ENCODE assay signal across 29 mouse cellular contexts in genomic region chr9:34787915-34788314, GRCm38 (mm10).
DNase-seq lines count a peak whose midpoint lies in the region; ATAC-seq and TF ChIP-seq lines count a peak whose summit lies in the region.
"Had no signal": no experiment of that assay in that cellular context is flagged by ENCODE, and none has a peak within 500 bp of the region (broad histone marks: within the 10 kb centered on the region; RNA-seq: fewer than 3 reads in every experiment).

No protein-coding gene starts in this region.

- WGBS in forebrain, embryonic 14.5 days, result 51% methylated on average over 3 of the region's 3 CpGs
- 54% methylated on average over 3 of the region's 3 CpGs for WGBS in forebrain, postnatal 0 days
- WGBS in heart, embryonic 15.5 days, result 47% methylated on average over 3 of the region's 3 CpGs
- 50% methylated on average over 3 of the region's 3 CpGs for WGBS in heart, embryonic 12.5 days
- WGBS in kidney, embryonic 14.5 days, result 46% methylated on average over 3 of the region's 3 CpGs

- no peaks in the 10 kb centered on the region for H3K4me1 ChIP-seq in forebrain, embryonic 14.5 days (ENCODE audit: control insufficient read depth, insufficient read depth, low read length)
- no peaks in the 10 kb centered on the region; the same call in 1 of the 2 replicates for H3K4me1 ChIP-seq in forebrain, postnatal 0 days (ENCODE audit: insufficient read depth)
- H3K4me1 ChIP-seq in heart, embryonic 15.5 days (replicated peaks), result peaks cover 2% of the 10 kb centered on the region; the same call in 1 of the 2 replicates
- H3K4me1 ChIP-seq in heart, embryonic 12.5 days (replicated peaks), result peaks cover 9% of the 10 kb centered on the region; the same call in 1 of the 2 replicates
- H3K4me1 ChIP-seq in kidney, embryonic 14.5 days (ENCODE audit: control insufficient read depth, insufficient read depth, low read length), result no peaks in the 10 kb centered on the region
- H3K4me1 ChIP-seq: embryonic facial prominence, embryonic 12.5 days; forebrain, embryonic 13.5 days had no signal

- DNase-seq in forebrain, embryonic 14.5 days (ENCODE audit: low spot score), result no peak
- no peak for DNase-seq in forebrain, postnatal 0 days
- no peak for DNase-seq in kidney, postnatal 36 days
- DNase-seq in retina, postnatal 1 day, result peak; percentile 21
- DNase-seq in retina, embryonic 14.5 days (ENCODE audit: low spot score), result no peak
- DNase-seq: adrenal gland, postnatal 10 days; adrenal gland, postnatal 36 days; B cell, adult 2 months; cerebellum, adult 18-20 months; cerebellum, adult 9-10 months; cerebellum, postnatal 14 days; gastrocnemius, postnatal 25 days; heart, adult 2 months; heart, postnatal 10 days; heart, postnatal 36 days; kidney, adult 18-20 months had no signal

- 0 out of 2 replicates have a peak, but pooled peaks have one; percentile 23 for ATAC-seq in forebrain, embryonic 14.5 days
- no peak for ATAC-seq in forebrain, postnatal 0 days
- ATAC-seq in heart, embryonic 15.5 days (replicated peaks; ENCODE audit: insufficient number of reproducible peaks, insufficient read depth, low FRiP score, low read depth), result peak; percentile 35; the same call in 1 of the 2 replicates
- ATAC-seq in heart, embryonic 12.5 days (ENCODE audit: insufficient number of reproducible peaks, low FRiP score), result no peak
- ATAC-seq in kidney, embryonic 14.5 days (ENCODE audit: low FRiP score, low TSS enrichment), result peak; percentile 60; the same call in 1 of the 2 replicates
- ATAC-seq: forebrain, embryonic 13.5 days; hindbrain, postnatal 0 days; inflammation-experienced regulatory T-cells, adult 6 months; intestine, embryonic 16.5 days; Patski had no signal

- no peak overlapping the region for H3K4me3 ChIP-seq in forebrain, embryonic 14.5 days (ENCODE audit: low read depth, low read length)
- H3K4me3 ChIP-seq in forebrain, postnatal 0 days (ENCODE audit: low read depth, low read length), result no peak overlapping the region
- H3K4me3 ChIP-seq in heart, embryonic 15.5 days, result no peak overlapping the region
- no peak overlapping the region for H3K4me3 ChIP-seq in heart, embryonic 12.5 days
- H3K4me3 ChIP-seq in kidney, embryonic 14.5 days (ENCODE audit: low read length), result no peak overlapping the region
- H3K4me3 ChIP-seq: embryonic facial prominence, embryonic 12.5 days; forebrain, embryonic 10.5 days; forebrain, embryonic 13.5 days; heart, adult 2 months; heart, embryonic 13.5 days; hindbrain, embryonic 13.5 days had no signal

- H3K9ac ChIP-seq in forebrain, embryonic 14.5 days (ENCODE audit: low read length), result no peak overlapping the region
- no peak overlapping the region for H3K9ac ChIP-seq in forebrain, postnatal 0 days
- H3K9ac ChIP-seq in heart, embryonic 15.5 days, result no peak overlapping the region
- H3K9ac ChIP-seq in heart, embryonic 12.5 days, result no peak overlapping the region
- no peak overlapping the region for H3K9ac ChIP-seq in kidney, embryonic 14.5 days (ENCODE audit: low read depth, low read length)
- H3K9ac ChIP-seq: embryonic facial prominence, embryonic 12.5 days; forebrain, embryonic 13.5 days; heart, embryonic 13.5 days; hindbrain, embryonic 13.5 days had no signal

- H3K27ac ChIP-seq in forebrain, embryonic 14.5 days (ENCODE audit: low read depth, low read length), result no peak overlapping the region
- no peak overlapping the region for H3K27ac ChIP-seq in forebrain, postnatal 0 days (ENCODE audit: low read depth, low read length)
- H3K27ac ChIP-seq in heart, embryonic 15.5 days, result no peak overlapping the region
- H3K27ac ChIP-seq in heart, embryonic 12.5 days (ENCODE audit: poor library complexity, severe bottlenecking), result no peak overlapping the region
- no peak overlapping the region for H3K27ac ChIP-seq in kidney, embryonic 14.5 days (ENCODE audit: low read depth, low read length)
- H3K27ac ChIP-seq: embryonic facial prominence, embryonic 12.5 days; forebrain, embryonic 10.5 days; forebrain, embryonic 13.5 days; heart, adult 2 months; heart, embryonic 13.5 days; hindbrain, embryonic 13.5 days; hindbrain, postnatal 0 days had no signal

- H3K27me3 ChIP-seq in forebrain, embryonic 14.5 days (replicated peaks; ENCODE audit: control insufficient read depth, insufficient read depth, low read length), result no peaks in the 10 kb centered on the region
- H3K27me3 ChIP-seq in forebrain, postnatal 0 days (ENCODE audit: insufficient read depth, low read length), result no peaks in the 10 kb centered on the region
- no peaks in the 10 kb centered on the region for H3K27me3 ChIP-seq in heart, embryonic 15.5 days
- H3K27me3 ChIP-seq in heart, embryonic 12.5 days (replicated peaks), result no peaks in the 10 kb centered on the region
- no peaks in the 10 kb centered on the region for H3K27me3 ChIP-seq in kidney, embryonic 14.5 days (ENCODE audit: control insufficient read depth, insufficient read depth, low read length)
- H3K27me3 ChIP-seq: embryonic facial prominence, embryonic 12.5 days; forebrain, embryonic 13.5 days; heart, embryonic 13.5 days; hindbrain, embryonic 13.5 days; Patski had no signal

- H3K36me3 ChIP-seq in forebrain, embryonic 14.5 days (ENCODE audit: control insufficient read depth, insufficient read depth, low read length), result no peaks in the 10 kb centered on the region
- no peaks in the 10 kb centered on the region for H3K36me3 ChIP-seq in forebrain, postnatal 0 days (ENCODE audit: insufficient read depth)
- H3K36me3 ChIP-seq in heart, embryonic 15.5 days, result no peaks in the 10 kb centered on the region
- H3K36me3 ChIP-seq in heart, embryonic 12.5 days, result no peaks in the 10 kb centered on the region
- no peaks in the 10 kb centered on the region for H3K36me3 ChIP-seq in kidney, embryonic 14.5 days (ENCODE audit: control insufficient read depth, insufficient read depth, low read length)
- H3K36me3 ChIP-seq: embryonic facial prominence, embryonic 12.5 days; forebrain, embryonic 10.5 days; G1E; heart, embryonic 13.5 days; hindbrain, embryonic 13.5 days had no signal

- TF ChIP-seq CTCF in forebrain, postnatal 0 days (IDR thresholded peaks at IDR 0.05; ENCODE audit: low read depth), result no peak

- H3K4me2 ChIP-seq in forebrain, embryonic 14.5 days (ENCODE audit: low read length), result no peak overlapping the region
- H3K4me2 ChIP-seq in forebrain, postnatal 0 days (ENCODE audit: low read depth), result no peak overlapping the region
- no peak overlapping the region for H3K4me2 ChIP-seq in heart, embryonic 15.5 days
- H3K4me2 ChIP-seq in heart, embryonic 12.5 days, result no peak overlapping the region
- no peak overlapping the region for H3K4me2 ChIP-seq in kidney, embryonic 14.5 days (replicated peaks; ENCODE audit: low read depth, low read length)
- H3K4me2 ChIP-seq: embryonic facial prominence, embryonic 12.5 days; forebrain, embryonic 13.5 days; heart, embryonic 13.5 days; hindbrain, embryonic 13.5 days had no signal

- H3K9me3 ChIP-seq in forebrain, embryonic 14.5 days (replicated peaks; ENCODE audit: control insufficient read depth, low read length), result no peaks in the 10 kb centered on the region
- H3K9me3 ChIP-seq in forebrain, postnatal 0 days (ENCODE audit: low read length), result no peaks in the 10 kb centered on the region
- no peaks in the 10 kb centered on the region for H3K9me3 ChIP-seq in heart, embryonic 15.5 days (replicated peaks)
- no peaks in the 10 kb centered on the region for H3K9me3 ChIP-seq in heart, embryonic 12.5 days (replicated peaks)
- H3K9me3 ChIP-seq in kidney, embryonic 14.5 days (ENCODE audit: control insufficient read depth, low read length), result no peaks in the 10 kb centered on the region
- H3K9me3 ChIP-seq: embryonic facial prominence, embryonic 12.5 days; forebrain, embryonic 10.5 days; G1E; heart, embryonic 13.5 days; hindbrain, embryonic 13.5 days had no signal

Comparison
In these comparisons a context has a peak if more than half of its experiments do, and no peak if none do; other contexts are left out.
1. ATAC-seq: peak in forebrain, embryonic 14.5 days (single experiment), heart, embryonic 15.5 days (single experiment) and kidney, embryonic 14.5 days (single experiment); none in forebrain, postnatal 0 days (single experiment) and heart, embryonic 12.5 days (single experiment).